Mouse (Mus musculus) NIH3T3 (cell line): ENCODE measurements around the gene Vars.

Experiments
- DNase-seq: peaks from one replicate; pipeline ENCODE4 v3.0.0-alpha.2; 2012; ENCODE audit warnings: low read depth

Vars gene

GRCm38 (mm10) chr17:35048932-35049440, 48.2 kb downstream of the Vars start:
- DNase-seq, result no peak

- peak; percentile 90 for DNase-seq
Measured at GRCm38 (mm10) chr17:35049561-35050016, 48.8 kb downstream of the Vars start, which contains the start of gene Clic1. Gene Clic1, plus strand, starts transcription at chr17:35049966.

- peak; percentile 88 for DNase-seq
Measured at GRCm38 (mm10) chr17:35050126-35050750, 49.5 kb downstream of the Vars start.

GRCm38 (mm10) chr17:35051156-35052086, 50.6 kb downstream of the Vars start:
- DNase-seq, result peak; percentile 90

- no peak for DNase-seq
Measured at GRCm38 (mm10) chr17:35052271-35052798, 51.5 kb downstream of the Vars start.

- no peak for DNase-seq
Measured at GRCm38 (mm10) chr17:35055691-35056495, 55.1 kb downstream of the Vars start.

- no peak for DNase-seq
Measured at GRCm38 (mm10) chr17:35057090-35057489, 56.3 kb downstream of the Vars start.

GRCm38 (mm10) chr17:35058316-35058715, 57.5 kb downstream of the Vars start:
- no peak for DNase-seq

GRCm38 (mm10) chr17:35058911-35059892, 58.4 kb downstream of the Vars start, which contains the start of gene Ddah2:
Gene Ddah2, plus strand, starts transcription at chr17:35059035.
- DNase-seq, result peak; percentile 96

GRCm38 (mm10) chr17:35060071-35060470, 59.3 kb downstream of the Vars start:
- DNase-seq, result no peak

GRCm38 (mm10) chr17:35060737-35061297, 60.0 kb downstream of the Vars start:
- DNase-seq, result peak; percentile 53

GRCm38 (mm10) chr17:35061299-35061698, 60.5 kb downstream of the Vars start:
- DNase-seq, result no peak

GRCm38 (mm10) chr17:35063466-35063865, 62.7 kb downstream of the Vars start:
- DNase-seq, result peak; percentile 46

- no peak for DNase-seq
Measured at GRCm38 (mm10) chr17:35064378-35064877, 63.6 kb downstream of the Vars start.

GRCm38 (mm10) chr17:35064951-35065947, 64.5 kb downstream of the Vars start, which contains the start of gene Ly6g6c:
Gene Ly6g6c, plus strand, starts transcription at chr17:35065388.
- no peak for DNase-seq
